Mouse (Mus musculus): ENCODE measurements around the gene Hmcn2. TPM values are rescaled to one million over a fixed set of nuclear protein-coding genes. Genes with fewer than 3 reads are reported as not detected.

The Hmcn2 gene
- polyA plus RNA-seq, 1 experiment from 2014 or later, result 0.22 TPM

DNA sequence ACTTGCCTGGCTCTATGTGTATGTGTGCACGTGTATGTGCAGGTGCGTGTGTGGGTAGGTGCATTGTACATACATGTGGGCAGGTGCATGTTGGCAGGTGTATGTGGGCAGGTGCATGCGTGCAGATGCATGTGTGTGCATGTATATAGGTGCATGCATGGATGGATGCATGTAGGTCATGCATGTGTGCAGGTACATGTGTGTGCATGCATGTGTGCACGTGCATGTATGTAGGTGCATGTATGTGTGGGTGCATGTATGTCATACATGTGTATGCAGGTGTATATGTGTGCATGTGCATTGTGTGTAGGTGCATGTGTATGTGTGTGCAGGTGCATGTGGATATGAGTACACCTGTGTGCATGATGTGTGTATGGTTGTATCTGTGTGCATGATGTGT, 135.7 kb downstream of the Hmcn2 start:
- no peak overlapping the region for H3K9ac ChIP-seq
- no peak overlapping the region for H3K4me3 ChIP-seq (replicated peaks)
- H3K4me1 ChIP-seq, result peaks cover 33% of the 10 kb centered on the region
- no peak for ATAC-seq (replicated peaks; ENCODE audit: low FRiP score)
- no peak overlapping the region for H3K27ac ChIP-seq
- no peak overlapping the region for H3K4me2 ChIP-seq
- H3K36me3 ChIP-seq, result no peaks in the 10 kb centered on the region
- no peaks in the 10 kb centered on the region for H3K27me3 ChIP-seq
- no peaks in the 10 kb centered on the region for H3K9me3 ChIP-seq (replicated peaks)
- WGBS, result 94% methylated on average over 4 of the region's 4 CpGs

DNA sequence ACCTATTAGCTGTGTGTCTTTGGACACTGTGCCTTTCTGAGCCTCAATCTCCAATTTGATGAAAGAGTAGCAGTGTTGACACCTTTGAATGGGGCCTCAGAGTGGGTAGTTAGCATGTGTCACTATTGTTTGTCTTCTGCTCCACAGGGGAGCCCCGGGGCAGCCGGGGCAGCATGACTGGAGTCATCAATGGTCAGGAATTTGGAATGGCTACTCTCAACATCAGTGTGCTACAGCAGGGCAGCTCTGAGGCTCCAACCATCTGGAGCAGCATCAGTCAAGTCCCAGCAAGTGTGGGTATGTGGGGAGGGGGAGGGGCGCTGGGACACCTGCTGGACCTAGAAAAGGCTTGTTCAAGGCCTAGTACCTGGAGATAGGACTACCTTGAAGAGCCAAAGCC, 136.4 kb downstream of the Hmcn2 start:
- peaks cover 33% of the 10 kb centered on the region for H3K4me1 ChIP-seq
- no peaks in the 10 kb centered on the region for H3K27me3 ChIP-seq
- no peaks in the 10 kb centered on the region for H3K9me3 ChIP-seq (replicated peaks)
- no peaks in the 10 kb centered on the region for H3K36me3 ChIP-seq
- no peak overlapping the region for H3K4me3 ChIP-seq (replicated peaks)
- ATAC-seq (replicated peaks; ENCODE audit: low FRiP score), result no peak
- H3K4me2 ChIP-seq, result no peak overlapping the region
- 69% methylated on average over 3 of the region's 3 CpGs for WGBS
- H3K9ac ChIP-seq, result no peak overlapping the region
- H3K27ac ChIP-seq, result no peak overlapping the region

DNA sequence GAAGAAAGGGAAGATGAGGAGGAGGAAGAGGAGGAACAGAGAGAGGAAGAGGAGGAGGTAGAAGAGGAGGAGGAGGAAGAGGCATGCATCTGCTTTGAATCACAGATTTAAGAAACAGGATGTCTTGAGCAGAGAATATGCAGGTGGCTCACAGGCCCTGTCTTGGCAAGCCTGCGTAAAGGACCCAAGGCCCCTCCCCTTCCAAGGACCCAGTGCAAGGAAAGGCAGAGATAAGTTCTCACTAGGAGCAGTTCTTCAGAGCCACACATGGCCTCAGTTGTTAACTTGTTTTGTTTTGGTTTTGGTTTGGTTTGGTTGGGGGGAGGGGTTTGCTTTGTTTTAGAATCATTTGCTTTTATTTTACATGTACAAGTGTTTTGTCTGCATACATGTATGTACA, 137.3 kb downstream of the Hmcn2 start:
- Histone ChIP-seq H3K27ac (no peak overlapping the region), H3K36me3 (no peaks in the 10 kb centered on the region), H3K4me3 (replicated peaks) (no peak overlapping the region), H3K27me3 (no peaks in the 10 kb centered on the region), H3K9ac (no peak overlapping the region), H3K9me3 (replicated peaks) (no peaks in the 10 kb centered on the region), H3K4me2 (no peak overlapping the region), H3K4me1 (peaks cover 33% of the 10 kb centered on the region)
- no peak for ATAC-seq (replicated peaks; ENCODE audit: low FRiP score)
- WGBS, result 79% methylated on average over 1 of the region's 1 CpGs

DNA sequence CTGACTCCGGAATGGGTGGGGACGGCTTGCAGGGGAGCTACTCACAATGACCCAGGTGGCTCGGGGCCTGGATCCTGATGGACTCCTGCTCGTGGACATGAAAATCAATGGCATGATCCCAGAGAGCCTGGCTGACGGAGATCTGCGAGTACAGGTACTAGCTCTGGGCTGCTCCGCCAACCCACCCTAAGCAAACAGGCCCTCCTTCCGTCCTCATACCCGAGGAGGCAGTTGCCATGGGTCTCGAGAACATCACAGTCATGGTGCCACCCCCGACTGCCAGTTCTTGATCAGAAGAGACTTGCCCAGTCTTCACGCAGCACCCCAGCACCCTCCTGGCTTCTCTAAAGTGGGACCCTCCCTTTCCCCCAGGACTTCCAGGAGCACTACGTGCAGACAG, 138.8 kb downstream of the Hmcn2 start:
- Histone ChIP-seq H3K27me3 (peaks cover 3% of the 10 kb centered on the region; the same call in 1 of the 2 replicates), H3K4me1 (peaks cover 33% of the 10 kb centered on the region), H3K36me3 (no peaks in the 10 kb centered on the region), H3K9ac (no peak overlapping the region), H3K4me3 (replicated peaks) (no peak overlapping the region), H3K27ac (no peak overlapping the region), H3K4me2 (no peak overlapping the region), H3K9me3 (replicated peaks) (no peaks in the 10 kb centered on the region)
- 82% methylated on average over 13 of the region's 13 CpGs for WGBS
- 0 out of 2 replicates have a peak, but pooled peaks have one; percentile 4 for ATAC-seq (replicated peaks; ENCODE audit: low FRiP score)

DNA sequence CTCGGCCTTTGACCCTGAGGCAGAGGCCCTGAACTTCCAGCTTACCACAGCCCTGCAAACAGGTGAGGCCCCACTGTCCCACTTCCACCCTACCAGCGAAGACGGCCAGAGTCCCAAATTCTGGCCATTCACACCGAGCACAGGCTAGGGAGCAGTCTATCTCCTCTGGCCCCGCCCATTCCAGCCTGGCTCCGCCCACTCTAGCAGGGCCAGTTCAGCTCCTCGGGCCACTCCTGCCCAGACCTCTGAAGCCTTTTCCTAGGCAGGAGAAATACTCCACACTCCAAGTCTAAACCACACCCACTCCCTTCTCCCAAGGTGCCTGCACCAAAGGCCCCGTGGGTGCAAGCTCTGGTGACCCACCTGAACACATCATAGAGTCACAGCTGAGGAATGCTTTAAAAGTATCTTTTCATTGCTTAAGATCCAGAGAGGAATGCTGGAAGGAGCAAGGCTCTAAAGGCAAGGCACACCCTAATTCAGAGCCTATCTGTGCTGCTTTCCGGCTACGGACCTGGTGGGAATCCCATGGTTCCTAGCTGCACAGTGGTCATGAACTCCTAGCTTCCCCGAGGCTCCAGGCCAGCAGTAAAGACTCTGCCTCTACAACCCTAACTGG, 139.5 kb downstream of the Hmcn2 start:
- H3K36me3 ChIP-seq, result no peaks in the 10 kb centered on the region
- peak overlapping the region; percentile 37; the same call in 1 of the 2 replicates for H3K27ac ChIP-seq
- peaks cover 33% of the 10 kb centered on the region for H3K4me1 ChIP-seq
- no peak overlapping the region for H3K4me2 ChIP-seq
- H3K27me3 ChIP-seq, result peaks cover 10% of the 10 kb centered on the region
- WGBS, result 34% methylated on average over 11 of the region's 11 CpGs
- peak; percentile 17; the same call in 1 of the 2 replicates for ATAC-seq (replicated peaks; ENCODE audit: low FRiP score)
- H3K9ac ChIP-seq, result no peak overlapping the region
- no peak overlapping the region for H3K4me3 ChIP-seq (replicated peaks)
- no peaks in the 10 kb centered on the region for H3K9me3 ChIP-seq (replicated peaks)

DNA sequence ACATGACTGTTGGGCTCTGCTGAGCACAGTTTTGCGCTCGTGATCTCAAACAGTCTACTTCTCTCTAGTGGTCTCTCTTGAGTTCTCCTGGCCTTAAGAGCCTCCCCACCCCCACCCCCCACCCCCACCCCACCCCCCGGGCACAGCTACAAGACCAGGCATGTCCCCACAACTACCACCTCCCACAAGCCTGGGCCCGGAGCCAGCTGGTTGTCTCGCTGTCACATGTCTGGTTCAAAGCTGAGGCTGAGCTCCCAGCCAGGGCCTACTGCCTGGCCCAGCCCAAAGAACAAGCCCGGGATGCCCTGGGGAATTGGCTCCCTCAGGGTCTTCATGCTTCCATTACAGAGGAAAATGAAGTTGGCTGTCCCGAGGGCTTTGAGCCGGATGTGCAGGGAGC, 140.1 kb downstream of the Hmcn2 start:
- H3K9me3 ChIP-seq (replicated peaks), result no peaks in the 10 kb centered on the region
- peaks cover 15% of the 10 kb centered on the region for H3K27me3 ChIP-seq
- no peak overlapping the region for H3K4me3 ChIP-seq (replicated peaks)
- no peaks in the 10 kb centered on the region for H3K36me3 ChIP-seq
- no peak overlapping the region for H3K9ac ChIP-seq
- peaks cover 33% of the 10 kb centered on the region for H3K4me1 ChIP-seq
- no peak overlapping the region for H3K4me2 ChIP-seq
- 52% methylated on average over 8 of the region's 8 CpGs for WGBS
- H3K27ac ChIP-seq, result peak overlapping the region; percentile 37; the same call in 1 of the 2 replicates
- no peak for ATAC-seq (replicated peaks; ENCODE audit: low FRiP score)

DNA sequence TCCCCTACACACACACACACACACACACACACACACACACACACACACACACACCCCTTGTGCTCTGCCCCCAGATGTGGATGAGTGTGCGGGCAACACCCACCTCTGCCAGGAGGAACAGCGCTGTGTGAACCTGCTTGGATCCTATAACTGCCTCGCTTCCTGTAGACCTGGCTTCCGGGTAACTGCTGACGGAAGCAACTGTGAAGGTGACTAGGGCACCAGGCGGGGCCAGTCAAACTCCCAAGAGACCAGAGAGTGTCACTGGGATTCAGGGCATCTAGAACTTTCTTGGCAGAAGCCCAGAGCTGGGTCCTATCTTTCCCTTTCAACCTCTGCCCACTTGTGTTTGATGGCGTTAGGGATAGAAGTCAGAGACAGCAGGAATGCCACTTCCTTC, 141.2 kb downstream of the Hmcn2 start:
- Histone ChIP-seq H3K27me3 (peaks cover 26% of the 10 kb centered on the region), H3K4me2 (no peak overlapping the region)
- no peak for ATAC-seq (replicated peaks; ENCODE audit: low FRiP score)

DNA sequence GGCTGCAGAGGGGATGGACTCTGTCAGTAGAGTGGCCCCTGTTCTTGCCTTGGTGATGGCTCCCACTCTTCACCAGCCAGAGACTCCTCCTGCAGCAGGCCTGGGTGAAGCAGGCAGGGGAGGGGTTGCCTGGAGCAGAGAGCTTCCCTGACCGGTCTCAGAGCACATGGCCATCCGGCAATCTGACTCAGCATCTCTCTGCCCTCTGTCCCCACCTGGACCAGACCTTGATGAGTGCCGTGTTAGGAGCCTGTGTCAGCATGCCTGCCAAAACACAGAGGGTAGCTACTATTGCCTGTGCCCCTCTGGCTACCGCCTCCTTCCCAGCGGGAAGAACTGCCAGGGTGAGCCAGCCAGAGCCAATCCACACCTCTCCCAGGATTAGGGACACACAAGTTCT, 144.2 kb downstream of the Hmcn2 start:
- H3K27me3 ChIP-seq, result peaks cover 46% of the 10 kb centered on the region
- H3K9ac ChIP-seq, result no peak overlapping the region
- no peaks in the 10 kb centered on the region for H3K36me3 ChIP-seq
- H3K9me3 ChIP-seq (replicated peaks), result no peaks in the 10 kb centered on the region
- no peak overlapping the region for H3K27ac ChIP-seq
- 66% methylated on average over 5 of the region's 5 CpGs for WGBS
- peaks cover 28% of the 10 kb centered on the region for H3K4me1 ChIP-seq
- H3K4me3 ChIP-seq (replicated peaks), result no peak overlapping the region
- no peak; the same call in 1 of the 2 replicates for ATAC-seq (replicated peaks; ENCODE audit: low FRiP score)
- H3K4me2 ChIP-seq, result no peak overlapping the region

More for the DNA sequence above, 141.2 kb downstream of the Hmcn2 start:
- H3K27ac ChIP-seq, result no peak overlapping the region
- peaks cover 39% of the 10 kb centered on the region for H3K4me1 ChIP-seq
- 84% methylated on average over 7 of the region's 7 CpGs for WGBS
- H3K36me3 ChIP-seq, result no peaks in the 10 kb centered on the region
- H3K9ac ChIP-seq, result no peak overlapping the region
- H3K4me3 ChIP-seq (replicated peaks), result no peak overlapping the region
- H3K9me3 ChIP-seq (replicated peaks), result no peaks in the 10 kb centered on the region

DNA sequence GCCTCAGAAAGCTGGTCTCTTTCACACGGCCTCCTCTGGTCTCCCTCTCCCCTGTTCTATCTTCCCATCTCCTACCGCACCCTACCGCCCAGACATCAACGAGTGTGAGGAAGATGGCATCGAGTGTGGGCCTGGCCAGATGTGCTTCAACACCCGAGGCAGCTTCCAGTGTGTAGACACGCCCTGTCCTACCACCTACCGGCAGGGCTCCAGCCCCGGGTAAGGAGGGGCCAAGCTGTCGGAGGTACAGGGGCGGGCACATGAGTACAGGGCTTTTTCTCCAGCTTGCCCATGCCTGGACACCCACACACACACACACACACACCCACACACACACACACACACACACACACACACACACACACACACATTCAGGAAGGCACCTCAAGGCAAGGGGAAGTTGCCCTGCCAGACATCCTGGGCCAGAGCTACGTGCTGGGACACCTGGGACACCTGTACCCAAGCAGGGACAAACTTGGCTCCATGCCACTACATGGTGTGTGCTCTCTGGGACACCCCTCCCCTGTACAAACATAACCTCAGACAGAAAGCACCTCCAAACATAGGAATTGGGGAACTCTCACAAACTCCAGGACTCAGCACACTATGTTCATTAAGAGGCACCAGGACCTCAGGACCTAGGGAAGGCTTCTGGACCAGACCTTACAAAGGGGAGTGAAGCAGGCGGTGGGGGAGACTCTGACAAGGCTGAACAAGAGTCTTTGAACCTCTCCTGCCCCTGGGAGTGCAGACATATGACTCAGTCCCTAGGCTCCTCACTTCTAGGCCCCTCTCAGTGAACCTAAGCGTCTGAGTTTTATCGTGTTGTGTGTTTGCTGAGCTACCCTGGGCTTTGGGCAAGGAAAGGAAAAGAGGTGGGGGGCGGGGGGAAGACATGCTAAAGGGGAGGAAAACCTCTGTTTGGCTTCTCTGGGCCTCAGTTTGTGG, 145.0 kb downstream of the Hmcn2 start:
- peaks cover 46% of the 10 kb centered on the region for H3K27me3 ChIP-seq
- no peaks in the 10 kb centered on the region for H3K36me3 ChIP-seq
- peaks cover 25% of the 10 kb centered on the region for H3K4me1 ChIP-seq
- H3K4me3 ChIP-seq (replicated peaks), result peak overlapping the region; percentile 51; the same call in 1 of the 2 replicates
- H3K27ac ChIP-seq, result 0 out of 2 replicates have a peak overlapping the region, but pooled peaks have one; percentile 3
- H3K4me2 ChIP-seq, result peak overlapping the region; percentile 94
- WGBS, result 45% methylated on average over 16 of the region's 16 CpGs
- no peaks in the 10 kb centered on the region for H3K9me3 ChIP-seq (replicated peaks)
- no peak overlapping the region for H3K9ac ChIP-seq
- ATAC-seq (replicated peaks; ENCODE audit: low FRiP score), result no peak

DNA sequence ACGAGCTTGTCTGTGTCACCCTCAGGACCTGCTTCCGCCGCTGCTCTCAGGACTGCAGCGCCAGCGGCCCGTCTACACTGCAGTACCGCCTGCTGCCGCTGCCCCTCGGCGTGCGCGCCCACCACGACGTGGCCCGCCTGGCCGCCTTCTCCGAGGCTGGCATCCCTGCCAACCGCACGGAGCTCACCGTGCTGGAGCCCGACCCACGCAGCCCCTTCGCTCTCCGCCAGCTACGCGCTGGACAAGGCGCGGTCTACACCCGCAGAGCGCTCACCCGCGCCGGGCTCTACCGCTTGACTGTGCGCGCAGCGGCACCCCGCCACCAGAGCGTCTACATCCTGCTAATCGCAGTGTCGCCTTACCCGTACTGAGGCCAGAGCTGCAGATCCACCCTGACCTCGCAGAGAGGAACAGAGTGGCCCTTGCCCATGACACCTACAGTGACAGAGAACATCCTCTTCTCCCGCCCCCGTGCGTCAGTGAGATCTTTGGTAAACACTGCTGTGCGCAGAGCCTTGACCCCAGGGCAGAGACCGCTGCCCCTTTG, 145.9 kb downstream of the Hmcn2 start:
- ATAC-seq (replicated peaks; ENCODE audit: low FRiP score), result peak; percentile 50; the same call in 1 of the 2 replicates
- H3K4me1 ChIP-seq, result peaks cover 24% of the 10 kb centered on the region
- H3K4me3 ChIP-seq (replicated peaks), result peak overlapping the region; percentile 51
- WGBS, result under 1% methylated on average over 48 of the region's 48 CpGs
- H3K4me2 ChIP-seq, result peak overlapping the region; percentile 94
- H3K27me3 ChIP-seq, result peaks cover 46% of the 10 kb centered on the region
- H3K9ac ChIP-seq, result peak overlapping the region; percentile 50
- H3K36me3 ChIP-seq, result no peaks in the 10 kb centered on the region
- H3K27ac ChIP-seq, result no peak overlapping the region
- H3K9me3 ChIP-seq (replicated peaks), result no peaks in the 10 kb centered on the region

DNA sequence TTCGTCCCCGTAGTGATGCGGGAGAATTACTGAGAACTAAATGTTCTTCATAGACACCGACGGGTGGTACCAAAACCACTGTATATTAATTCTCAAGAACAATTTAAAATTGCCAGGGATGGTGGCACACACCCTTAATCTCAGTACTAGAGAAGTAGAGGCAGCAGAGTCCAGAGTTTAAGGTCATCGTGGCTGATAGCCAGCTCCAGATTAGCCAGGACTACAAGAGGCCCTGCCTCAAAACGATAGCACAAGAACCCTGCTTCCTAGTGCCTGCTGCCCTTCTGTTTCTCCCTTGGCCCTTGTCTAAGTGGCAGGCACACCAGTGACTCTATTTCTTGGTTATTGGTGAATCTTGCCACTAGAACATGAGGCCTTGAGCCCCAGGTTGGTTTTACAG, 146.7 kb downstream of the Hmcn2 start:
- no peak for ATAC-seq (replicated peaks; ENCODE audit: low FRiP score)
- Histone ChIP-seq H3K4me1 (peaks cover 24% of the 10 kb centered on the region), H3K4me2 (no peak overlapping the region), H3K9ac (no peak overlapping the region), H3K27me3 (peaks cover 46% of the 10 kb centered on the region), H3K36me3 (no peaks in the 10 kb centered on the region), H3K27ac (no peak overlapping the region), H3K9me3 (replicated peaks) (no peaks in the 10 kb centered on the region), H3K4me3 (replicated peaks) (no peak overlapping the region)
- 80% methylated on average over 7 of the region's 7 CpGs for WGBS

DNA sequence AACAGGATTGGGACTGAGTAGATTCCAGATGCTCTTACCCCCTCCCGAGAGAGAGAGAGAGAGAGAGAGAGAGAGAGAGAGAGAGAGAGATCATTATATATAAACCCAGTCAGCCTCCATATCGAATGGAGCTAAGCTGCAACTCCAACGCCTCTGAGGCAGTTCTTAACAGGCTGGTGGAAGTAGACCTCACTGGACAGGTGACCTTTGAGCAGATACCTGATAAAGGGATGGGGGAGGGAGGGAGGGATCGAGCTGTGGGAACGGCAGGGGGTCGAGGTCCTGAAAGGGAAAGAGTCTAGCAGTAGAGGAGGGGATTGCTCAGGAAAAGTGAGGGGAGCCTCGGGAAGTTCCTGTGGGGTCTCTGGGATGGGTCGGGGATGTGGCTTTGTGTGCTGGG, 147.8 kb downstream of the Hmcn2 start:
- whole genome bisulfite sequencing, result 35% methylated on average over 8 of the region's 8 CpGs
- Histone ChIP-seq H3K4me2 (no peak overlapping the region), H3K27me3 (peaks cover 46% of the 10 kb centered on the region), H3K36me3 (no peaks in the 10 kb centered on the region), H3K9me3 (replicated peaks) (no peaks in the 10 kb centered on the region), H3K4me1 (peaks cover 24% of the 10 kb centered on the region), H3K4me3 (replicated peaks) (no peak overlapping the region), H3K9ac (no peak overlapping the region), H3K27ac (no peak overlapping the region)
- ATAC-seq (replicated peaks; ENCODE audit: low FRiP score), result no peak

Data from kidney, embryonic 15.5 days (tissue).